Mouse (Mus musculus) heart, postnatal 0 days (tissue): ENCODE measurements around the gene Actl6b.

ENCODE experiments used
- CTCF ChIP-seq: IDR thresholded peaks from 2 replicates; pipeline ENCODE4 v1.5.1; 2016; ENCODE audit warnings: antibody characterized with exemption, control low read depth, low read depth
- EP300 ChIP-seq: IDR thresholded peaks from 2 replicates; pipeline ENCODE4 v1.6.1; 2016; ENCODE audit warnings: antibody characterized with exemption, low read depth

- no peak for TF ChIP-seq EP300
- TF ChIP-seq CTCF, result no peak
Measured at GRCm38 (mm10) chr5:137566416-137566815, 13.1 kb downstream of the Actl6b start.
